Mouse (Mus musculus): ENCODE results near the gene Scamp3. TPM values are rescaled to one million over a fixed set of nuclear protein-coding genes. Genes with fewer than 3 reads are reported as not detected.

Scamp3 gene
- 10 to 100 TPM; 90.3 to 97.0 TPM for polyA plus RNA-seq (2012; fragmentation: generic; extraction: Trizol)

GRCm38 (mm10) chr3:89177242-89178106, at the start of gene Scamp3:
TSS of gene Scamp3 (plus strand) at chr3:89177473.

GRCm38 (mm10) chr3:89135958-89136357, 41.3 kb upstream of the Scamp3 start, which contains the start of gene Pklr:
TSS of gene Pklr (plus strand) at chr3:89136142.

GRCm38 (mm10) chr3:89159616-89160344, 17.5 kb upstream of the Scamp3 start, which contains the start of gene Hcn3:
TSS of gene Hcn3 (minus strand) at chr3:89160196.

GRCm38 (mm10) chr3:89164506-89165267, 12.6 kb upstream of the Scamp3 start, which contains the start of gene Clk2:
TSS of gene Clk2 (plus strand) at chr3:89164795.

GRCm38 (mm10) chr3:89183058-89183958, 6.0 kb downstream of the Scamp3 start, which contains the start of gene Fam189b:
TSS of gene Fam189b (plus strand) at chr3:89183143.

GRCm38 (mm10) chr3:89202253-89203141, 25.2 kb downstream of the Scamp3 start, which contains the start of gene Gba:
TSS of gene Gba (plus strand) at chr3:89202928.

GRCm38 (mm10) chr3:89214681-89215411, 37.6 kb downstream of the Scamp3 start, which contains the start of gene Thbs3:
TSS of gene Thbs3 (plus strand) at chr3:89215180.

GRCm38 (mm10) chr3:89226900-89227299, 49.6 kb downstream of the Scamp3 start, which contains the start of gene Mtx1:
TSS of gene Mtx1 (minus strand) at chr3:89227088.

GRCm38 (mm10) chr3:89228836-89229235, 51.6 kb downstream of the Scamp3 start, which contains the start of gene Muc1:
TSS of gene Muc1 (plus strand) at chr3:89229057.

Other genes with a start within 250 kb of the Scamp3 start
- 1 to 10 TPM in 1 of 2 experiments, under 1 TPM in 1; 0.25 to 4.2 TPM for gene Ash1l, start 226.9 kb upstream of the Scamp3 start, polyA plus RNA-seq (2012; fragmentation: generic; extraction: Trizol)
- 100 to 1,000 TPM; 120 to 141 TPM for gene Dap3, start 226.3 kb upstream of the Scamp3 start, polyA plus RNA-seq (2012; fragmentation: generic; extraction: Trizol)
- gene Rusc1, start 84.2 kb upstream of the Scamp3 start, polyA plus RNA-seq (2012; fragmentation: generic; extraction: Trizol): 10 to 100 TPM in 1 of 2 experiments, 1 to 10 TPM in 1; 4.8 to 12.8 TPM
- gene Gm43738, start 76.4 kb upstream of the Scamp3 start, polyA plus RNA-seq (2012; fragmentation: generic; extraction: Trizol): under 1 TPM in 1 of 2 experiments, not detected in 1; 0.02 TPM
- 100 to 1,000 TPM; 220 to 479 TPM for gene Fdps, start 75.5 kb upstream of the Scamp3 start, polyA plus RNA-seq (2012; fragmentation: generic; extraction: Trizol)
- not detected for gene Pklr, start 41.3 kb upstream of the Scamp3 start, polyA plus RNA-seq (2012; fragmentation: generic; extraction: Trizol)
- gene Hcn3, start 17.3 kb upstream of the Scamp3 start, polyA plus RNA-seq (2012; fragmentation: generic; extraction: Trizol): under 1 TPM; 0.01 to 0.05 TPM
- gene Clk2, start 12.7 kb upstream of the Scamp3 start, polyA plus RNA-seq (2012; fragmentation: generic; extraction: Trizol): 10 to 100 TPM in 1 of 2 experiments, 1 to 10 TPM in 1; 4.7 to 19.1 TPM
- 1 to 10 TPM; 1.6 to 7.0 TPM for gene Fam189b, start 5.7 kb downstream of the Scamp3 start, polyA plus RNA-seq (2012; fragmentation: generic; extraction: Trizol)
- 10 to 100 TPM; 46.1 to 51.9 TPM for gene Gba, start 25.5 kb downstream of the Scamp3 start, polyA plus RNA-seq (2012; fragmentation: generic; extraction: Trizol)
- gene Thbs3, start 37.7 kb downstream of the Scamp3 start, polyA plus RNA-seq (2012; fragmentation: generic; extraction: Trizol): 10 to 100 TPM in 1 of 2 experiments, 1 to 10 TPM in 1; 4.9 to 20.8 TPM
- gene Mtx1, start 49.6 kb downstream of the Scamp3 start, polyA plus RNA-seq (2012; fragmentation: generic; extraction: Trizol): 100 to 1,000 TPM; 154 to 198 TPM
- gene Muc1, start 51.6 kb downstream of the Scamp3 start, polyA plus RNA-seq (2012; fragmentation: generic; extraction: Trizol): under 1 TPM; 0.19 to 0.83 TPM
- gene Krtcap2, start 68.5 kb downstream of the Scamp3 start, polyA plus RNA-seq (2012; fragmentation: generic; extraction: Trizol): 100 to 1,000 TPM; 242 to 330 TPM
- 10 to 100 TPM in 1 of 2 experiments, 1 to 10 TPM in 1; 2.6 to 10.1 TPM for gene Trim46, start 68.8 kb downstream of the Scamp3 start, polyA plus RNA-seq (2012; fragmentation: generic; extraction: Trizol)
- gene Dpm3, start 81.9 kb downstream of the Scamp3 start, polyA plus RNA-seq (2012; fragmentation: generic; extraction: Trizol): 100 to 1,000 TPM; 266 to 496 TPM
- 10 to 100 TPM; 42.6 to 99.0 TPM for gene Slc50a1, start 93.1 kb downstream of the Scamp3 start, polyA plus RNA-seq (2012; fragmentation: generic; extraction: Trizol)
- gene Efna1, start 103.7 kb downstream of the Scamp3 start, polyA plus RNA-seq (2012; fragmentation: generic; extraction: Trizol): 10 to 100 TPM; 17.9 to 33.6 TPM
- 1 to 10 TPM; 1.9 to 8.8 TPM for gene Efna3, start 145.5 kb downstream of the Scamp3 start, polyA plus RNA-seq (2012; fragmentation: generic; extraction: Trizol)
- gene Efna4, start 160.6 kb downstream of the Scamp3 start, polyA plus RNA-seq (2012; fragmentation: generic; extraction: Trizol): 10 to 100 TPM in 1 of 2 experiments, 1 to 10 TPM in 1; 7.9 to 33.4 TPM
- 100 to 1,000 TPM in 1 of 2 experiments, 10 to 100 TPM in 1; 85.2 to 200 TPM for gene Adam15, start 172.5 kb downstream of the Scamp3 start, polyA plus RNA-seq (2012; fragmentation: generic; extraction: Trizol)
- gene Dcst2, start 184.5 kb downstream of the Scamp3 start, polyA plus RNA-seq (2012; fragmentation: generic; extraction: Trizol): under 1 TPM; 0.02 to 0.15 TPM
- 1 to 10 TPM in 1 of 2 experiments, under 1 TPM in 1; 0.28 to 1.5 TPM for gene Dcst1, start 187.8 kb downstream of the Scamp3 start, polyA plus RNA-seq (2012; fragmentation: generic; extraction: Trizol)
- 10 to 100 TPM; 18.7 to 21.5 TPM for gene Zbtb7b, start 217.3 kb downstream of the Scamp3 start, polyA plus RNA-seq (2012; fragmentation: generic; extraction: Trizol)
- under 1 TPM in 1 of 2 experiments, not detected in 1; 0.58 TPM for gene Lenep, start 225.3 kb downstream of the Scamp3 start, polyA plus RNA-seq (2012; fragmentation: generic; extraction: Trizol)
- gene Flad1, start 234.4 kb downstream of the Scamp3 start, polyA plus RNA-seq (2012; fragmentation: generic; extraction: Trizol): 10 to 100 TPM; 11.2 to 13.3 TPM
- 100 to 1,000 TPM; 144 to 161 TPM for gene Cks1b, start 240.9 kb downstream of the Scamp3 start, polyA plus RNA-seq (2012; fragmentation: generic; extraction: Trizol)
- 10 to 100 TPM; 25.5 to 78.6 TPM for gene Shc1, start 241.0 kb downstream of the Scamp3 start, polyA plus RNA-seq (2012; fragmentation: generic; extraction: Trizol)